Mouse (Mus musculus): Measurements from ENCODE around the gene Ptpn6. TPM values are rescaled to one million over a fixed set of nuclear protein-coding genes. Genes with fewer than 3 reads are reported as not detected.

Ptpn6 gene
- total RNA-seq, 2 experiments from 2014 or later, result 206 to 371 TPM

- ATAC-seq (replicated peaks; ENCODE audit: poor library complexity, severe bottlenecking), result no peak
Observed at GRCm38 (mm10) chr6:124676171-124676570, 62.3 kb downstream of the Ptpn6 start.

- no peak for ATAC-seq (replicated peaks; ENCODE audit: poor library complexity, severe bottlenecking)
Observed at GRCm38 (mm10) chr6:124674591-124674990, 63.9 kb downstream of the Ptpn6 start.

- no peak for ATAC-seq (replicated peaks; ENCODE audit: poor library complexity, severe bottlenecking)
Observed at GRCm38 (mm10) chr6:124673619-124674018, 64.9 kb downstream of the Ptpn6 start.

- no peak for ATAC-seq (replicated peaks; ENCODE audit: poor library complexity, severe bottlenecking)
Observed at GRCm38 (mm10) chr6:124672100-124672499, 66.4 kb downstream of the Ptpn6 start.

Other genes with a start within 250 kb of the Ptpn6 start
- 6.8 and 7.0 TPM in 2 replicates for gene C1rl, start 245.6 kb downstream of the Ptpn6 start, total RNA-seq (2014; fragmentation: Nextera tagmentation)
- gene C1rl, start 245.6 kb downstream of the Ptpn6 start, total RNA-seq (2017), result 5.9 and 8.6 TPM in 2 replicates
- gene C1ra, start 226.3 kb downstream of the Ptpn6 start, total RNA-seq (2014; fragmentation: Nextera tagmentation), result 3.5 and 7.7 TPM in 2 replicates
- 4.9 and 5.5 TPM in 2 replicates for gene C1ra, start 226.3 kb downstream of the Ptpn6 start, total RNA-seq (2017)
- not detected in 2 replicates for gene C1s1, start 196.4 kb downstream of the Ptpn6 start, total RNA-seq (2014; fragmentation: Nextera tagmentation)
- 0.13 TPM in 1 of 2 replicates, not detected in the other for gene C1s1, start 196.4 kb downstream of the Ptpn6 start, total RNA-seq (2017)
- not detected in 2 replicates for gene C1rb, start 168.4 kb downstream of the Ptpn6 start, total RNA-seq (2014; fragmentation: Nextera tagmentation)
- gene C1rb, start 168.4 kb downstream of the Ptpn6 start, total RNA-seq (2017), result not detected in 2 replicates
- gene C1s2, start 102.6 kb downstream of the Ptpn6 start, total RNA-seq (2014; fragmentation: Nextera tagmentation), result not detected in 2 replicates
- gene C1s2, start 102.6 kb downstream of the Ptpn6 start, total RNA-seq (2017), result not detected in 2 replicates
- 38.3 and 52.1 TPM in 2 replicates for gene Lpcat3, start 75.7 kb downstream of the Ptpn6 start, total RNA-seq (2014; fragmentation: Nextera tagmentation)
- gene Lpcat3, start 75.7 kb downstream of the Ptpn6 start, total RNA-seq (2017), result 23.1 and 29.3 TPM in 2 replicates
- 201 and 231 TPM in 2 replicates for gene Emg1, start 26.5 kb downstream of the Ptpn6 start, total RNA-seq (2014; fragmentation: Nextera tagmentation)
- gene Emg1, start 26.5 kb downstream of the Ptpn6 start, total RNA-seq (2017), result 193 and 209 TPM in 2 replicates
- gene Phb2, start 26.4 kb downstream of the Ptpn6 start, total RNA-seq (2014; fragmentation: Nextera tagmentation), result 310 and 315 TPM in 2 replicates
- 320 and 326 TPM in 2 replicates for gene Phb2, start 26.4 kb downstream of the Ptpn6 start, total RNA-seq (2017)
- 177 and 222 TPM in 2 replicates for gene Grcc10, start 2.7 kb upstream of the Ptpn6 start, total RNA-seq (2014; fragmentation: Nextera tagmentation)
- gene Grcc10, start 2.7 kb upstream of the Ptpn6 start, total RNA-seq (2017), result 109 and 136 TPM in 2 replicates
- not detected in 2 replicates for gene Gm45234, start 17.3 kb upstream of the Ptpn6 start, total RNA-seq (2014; fragmentation: Nextera tagmentation)
- not detected in 2 replicates for gene Gm45234, start 17.3 kb upstream of the Ptpn6 start, total RNA-seq (2017)
- 25.1 and 37.2 TPM in 2 replicates for gene Atn1, start 17.8 kb upstream of the Ptpn6 start, total RNA-seq (2014; fragmentation: Nextera tagmentation)
- gene Atn1, start 17.8 kb upstream of the Ptpn6 start, total RNA-seq (2017), result 2.6 and 3.0 TPM in 2 replicates
- 0.23 TPM in 1 of 2 replicates, not detected in the other for gene Eno2, start 31.0 kb upstream of the Ptpn6 start, total RNA-seq (2014; fragmentation: Nextera tagmentation)
- not detected in 2 replicates for gene Eno2, start 31.0 kb upstream of the Ptpn6 start, total RNA-seq (2017)
- not detected in 2 replicates for gene Lrrc23, start 41.0 kb upstream of the Ptpn6 start, total RNA-seq (2014; fragmentation: Nextera tagmentation)
- gene Lrrc23, start 41.0 kb upstream of the Ptpn6 start, total RNA-seq (2017), result 0.98 TPM in 1 of 2 replicates, not detected in the other
- 3.1 and 5.2 TPM in 2 replicates for gene Spsb2, start 69.9 kb upstream of the Ptpn6 start, total RNA-seq (2014; fragmentation: Nextera tagmentation)
- 4.6 and 10.5 TPM in 2 replicates for gene Spsb2, start 69.9 kb upstream of the Ptpn6 start, total RNA-seq (2017)
- 357 and 379 TPM in 2 replicates for gene Tpi1, start 75.6 kb upstream of the Ptpn6 start, total RNA-seq (2014; fragmentation: Nextera tagmentation)
- 273 and 305 TPM in 2 replicates for gene Tpi1, start 75.6 kb upstream of the Ptpn6 start, total RNA-seq (2017)
- gene Usp5, start 90.8 kb upstream of the Ptpn6 start, total RNA-seq (2014; fragmentation: Nextera tagmentation), result 88.8 and 89.4 TPM in 2 replicates
- 93.5 and 98.6 TPM in 2 replicates for gene Usp5, start 90.8 kb upstream of the Ptpn6 start, total RNA-seq (2017)
- 86.1 and 89.0 TPM in 2 replicates for gene Cdca3, start 90.8 kb upstream of the Ptpn6 start, total RNA-seq (2014; fragmentation: Nextera tagmentation)
- gene Cdca3, start 90.8 kb upstream of the Ptpn6 start, total RNA-seq (2017), result 128 and 162 TPM in 2 replicates
- not detected in 2 replicates for gene Gnb3, start 101.6 kb upstream of the Ptpn6 start, total RNA-seq (2014; fragmentation: Nextera tagmentation)
- not detected in 2 replicates for gene Gnb3, start 101.6 kb upstream of the Ptpn6 start, total RNA-seq (2017)
- 1.4 and 4.3 TPM in 2 replicates for gene P3h3, start 119.0 kb upstream of the Ptpn6 start, total RNA-seq (2014; fragmentation: Nextera tagmentation)
- 3.4 and 4.0 TPM in 2 replicates for gene P3h3, start 119.0 kb upstream of the Ptpn6 start, total RNA-seq (2017)
- gene Gpr162, start 125.3 kb upstream of the Ptpn6 start, total RNA-seq (2014; fragmentation: Nextera tagmentation), result 2.0 TPM in 1 of 2 replicates, not detected in the other
- not detected in 2 replicates for gene Gpr162, start 125.3 kb upstream of the Ptpn6 start, total RNA-seq (2017)
- gene Cd4, start 149.5 kb upstream of the Ptpn6 start, total RNA-seq (2014; fragmentation: Nextera tagmentation), result 0.90 TPM in 1 of 2 replicates, not detected in the other
- 0.41 and 0.60 TPM in 2 replicates for gene Cd4, start 149.5 kb upstream of the Ptpn6 start, total RNA-seq (2017)
- 1.4 and 3.8 TPM in 2 replicates for gene Lag3, start 173.0 kb upstream of the Ptpn6 start, total RNA-seq (2014; fragmentation: Nextera tagmentation)
- gene Lag3, start 173.0 kb upstream of the Ptpn6 start, total RNA-seq (2017), result 1.4 and 9.6 TPM in 2 replicates
- gene Ptms, start 181.4 kb upstream of the Ptpn6 start, total RNA-seq (2014; fragmentation: Nextera tagmentation), result 16.1 and 21.9 TPM in 2 replicates
- gene Ptms, start 181.4 kb upstream of the Ptpn6 start, total RNA-seq (2017), result 18.5 and 33.0 TPM in 2 replicates
- 82.4 and 102 TPM in 2 replicates for gene Mlf2, start 192.7 kb upstream of the Ptpn6 start, total RNA-seq (2014; fragmentation: Nextera tagmentation)
- gene Mlf2, start 192.7 kb upstream of the Ptpn6 start, total RNA-seq (2017), result 49.5 and 79.7 TPM in 2 replicates
- gene Cops7a, start 226.8 kb upstream of the Ptpn6 start, total RNA-seq (2014; fragmentation: Nextera tagmentation), result 96.6 and 112 TPM in 2 replicates
- 48.8 and 52.0 TPM in 2 replicates for gene Cops7a, start 226.8 kb upstream of the Ptpn6 start, total RNA-seq (2017)